Mouse (Mus musculus) liver, adult 2 months (tissue): ENCODE measurements around the gene Csf1. TPM values are rescaled to one million over a fixed set of nuclear protein-coding genes. Genes with fewer than 3 reads are reported as not detected.

Experiments
- DNase-seq: peaks from one replicate; pipeline ENCODE4 v3.0.0-alpha.2; 2011; ENCODE audit warnings: low read depth, low spot score; ENCODE audit errors: extremely low read depth
- H3K27ac ChIP-seq: fragments of 200-500 bp; replicated peaks from 2 replicates; pipeline ENCODE4 v1.5.1; 2012; ENCODE audit warnings: low read depth, mild to moderate bottlenecking, control low read depth, inconsistent platforms, low read length; ENCODE audit not compliant: insufficient read depth
- H3K27me3 ChIP-seq: fragments of 200-500 bp; 2 replicates; pipeline ENCODE4 v1.6.1; 2012; ENCODE audit warnings: mild to moderate bottlenecking, moderate library complexity, low read length, inconsistent platforms; ENCODE audit not compliant: control insufficient read depth, insufficient read depth
- H3K36me3 ChIP-seq: fragments of 200-500 bp; 2 replicates; pipeline ENCODE4 v1.6.1; 2012; ENCODE audit warnings: low read length, inconsistent platforms; ENCODE audit not compliant: control insufficient read depth, insufficient read depth
- H3K4me1 ChIP-seq: fragments of 200-500 bp; 2 replicates; pipeline ENCODE4 v1.6.1; 2011; ENCODE audit warnings: low read length; ENCODE audit not compliant: control insufficient read depth, insufficient read depth
- H3K4me3 ChIP-seq: fragments of 200-500 bp; 2 replicates; pipeline ENCODE4 v1.5.1; 2011; ENCODE audit warnings: low read depth, mild to moderate bottlenecking, control low read depth, low read length, moderate library complexity; ENCODE audit not compliant: insufficient read depth
- H3K79me2 ChIP-seq: fragments of 200-500 bp; 2 replicates; pipeline ENCODE4 v1.6.1; 2012; ENCODE audit warnings: inconsistent platforms, mild to moderate bottlenecking, low read length, moderate library complexity; ENCODE audit not compliant: control insufficient read depth, insufficient read depth
- H3K9ac ChIP-seq: fragments of 200-500 bp; 2 replicates; pipeline ENCODE4 v1.6.1; 2012; ENCODE audit warnings: low read depth, mild to moderate bottlenecking, control low read depth, inconsistent platforms, low read length
- CTCF ChIP-seq: fragments of 200-500 bp; IDR thresholded peaks from 2 replicates; pipeline ENCODE4 v1.5.1; 2011; ENCODE audit warnings: low read depth, low read length, control low read depth
- POLR2A ChIP-seq: fragments of 200-500 bp; IDR thresholded peaks from 2 replicates; pipeline ENCODE4 v1.6.1; 2011; ENCODE audit warnings: low read length, control low read depth; ENCODE audit not compliant: insufficient read depth; ENCODE audit errors: extremely low read depth
- WGBS: fragments of 180-500 bp; shearing (Covaris S2); methylation state at CpG from one replicate; pipeline ENCODE4 v1.1.7; 2018; 5-methylcytosine and 5-hydroxymethylcytosine counted together
- polyA plus RNA-seq: library from polyadenylated mRNA; depleted of rRNA; stranded (reverse); fragments of >200 nt; gene quantifications from 2 replicates; pipeline ENCODE4 v1.2.3, GENCODE M21; 2012
- total RNA-seq: library from RNA; depleted of rRNA; stranded (reverse); fragments of >200 nt; gene quantifications from 2 replicates; pipeline ENCODE4 v1.2.3, GENCODE M21; 2014

Gene Csf1
- total and polyA plus RNA-seq, 2 experiments: 3.3 to 6.6 TPM

DNA sequence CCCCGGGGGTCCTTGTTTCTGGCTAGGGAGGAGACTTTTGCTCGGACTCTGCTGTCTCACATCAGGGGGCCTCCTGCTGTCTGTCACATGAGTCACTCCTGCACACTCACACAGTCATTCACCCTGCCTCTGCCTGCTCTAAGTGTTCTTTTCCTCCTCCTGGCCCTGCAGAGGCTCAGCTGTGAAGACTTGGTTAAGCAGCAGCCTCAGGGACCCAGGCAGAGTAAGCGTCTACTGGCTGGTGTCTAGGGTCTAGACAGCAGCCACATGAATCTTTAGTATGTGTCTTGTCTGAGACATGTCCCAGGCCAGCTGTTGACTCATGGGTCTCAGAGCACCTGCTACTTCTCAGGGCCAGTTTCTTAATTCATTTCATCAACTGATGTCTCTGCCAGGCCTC lies 16.0 kb upstream of the Csf1 start:
- H3K4me3 ChIP-seq: no peak overlapping the region
- WGBS: 61% methylated on average over 3 of the region's 3 CpGs
- H3K79me2 ChIP-seq: no peaks in the 10 kb centered on the region
- H3K27me3 ChIP-seq: no peaks in the 10 kb centered on the region
- no peak for DNase-seq
- TF ChIP-seq CTCF (no peak), POLR2A (no peak)
- H3K36me3 ChIP-seq: no peaks in the 10 kb centered on the region
- H3K9ac ChIP-seq: no peak overlapping the region
- H3K4me1 ChIP-seq: no peaks in the 10 kb centered on the region
- H3K27ac ChIP-seq: no peak overlapping the region

DNA sequence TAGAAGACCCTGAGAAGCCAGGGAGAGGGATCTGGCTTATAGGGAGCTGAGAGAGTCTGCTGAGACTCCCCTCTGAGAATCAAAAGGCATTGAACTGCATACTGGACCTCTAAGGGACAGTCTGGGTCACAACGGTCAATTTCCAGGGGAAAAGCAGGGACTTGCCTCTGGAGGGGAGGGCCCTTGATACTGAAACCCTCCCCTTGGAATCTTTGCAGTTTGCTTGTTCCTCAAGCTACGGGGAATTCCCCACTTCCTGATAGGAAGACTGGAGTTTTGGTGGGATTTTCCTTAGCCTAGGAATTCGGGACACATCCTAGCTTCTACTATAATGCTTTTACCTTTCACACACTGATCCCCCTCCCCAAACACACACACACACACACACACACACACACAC lies 15.5 kb upstream of the Csf1 start:
- Histone ChIP-seq H3K27ac (no peak overlapping the region), H3K4me1 (no peaks in the 10 kb centered on the region), H3K4me3 (no peak overlapping the region), H3K9ac (no peak overlapping the region), H3K79me2 (no peaks in the 10 kb centered on the region), H3K36me3 (no peaks in the 10 kb centered on the region), H3K27me3 (no peaks in the 10 kb centered on the region)
- 45% methylated on average over 3 of the region's 3 CpGs for WGBS
- TF ChIP-seq POLR2A (no peak), CTCF (no peak)
- peak; percentile 31 for DNase-seq

DNA sequence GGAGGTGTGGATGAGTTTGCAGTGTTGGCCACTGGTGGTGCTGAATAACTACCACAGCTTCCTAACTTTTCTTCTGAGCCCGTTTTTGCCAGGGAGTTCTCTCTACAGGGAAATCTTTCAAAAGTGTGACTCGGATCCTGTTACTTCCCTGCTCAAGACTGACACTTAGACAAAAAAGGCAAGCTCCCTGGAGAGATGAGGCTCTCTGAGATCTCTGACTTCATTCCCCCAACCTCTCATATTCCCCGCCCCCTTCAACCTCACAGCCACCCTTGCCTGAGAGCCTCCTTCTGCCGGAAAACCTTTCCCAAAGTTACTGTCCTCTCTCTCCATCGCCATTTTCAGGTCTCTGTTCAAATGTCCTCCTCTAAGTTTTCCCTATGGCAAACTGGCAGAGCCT lies 14.8 kb upstream of the Csf1 start:
- Histone ChIP-seq H3K36me3 (no peaks in the 10 kb centered on the region), H3K27me3 (no peaks in the 10 kb centered on the region), H3K79me2 (no peaks in the 10 kb centered on the region), H3K4me1 (no peaks in the 10 kb centered on the region), H3K9ac (no peak overlapping the region), H3K27ac (no peak overlapping the region), H3K4me3 (no peak overlapping the region)
- TF ChIP-seq POLR2A (no peak), CTCF (no peak)
- 78% methylated on average over 5 of the region's 5 CpGs for WGBS
- DNase-seq: no peak

- no peak for DNase-seq
- TF ChIP-seq POLR2A: no peak
- no peak for TF ChIP-seq CTCF
- H3K9ac ChIP-seq: no peak overlapping the region
- H3K27me3 ChIP-seq: no peaks in the 10 kb centered on the region
- no peak overlapping the region for H3K4me3 ChIP-seq
- WGBS: 82% methylated on average over 5 of the region's 5 CpGs
- peaks cover 7% of the 10 kb centered on the region; the same call in 1 of the 2 replicates for H3K4me1 ChIP-seq
- H3K79me2 ChIP-seq: no peaks in the 10 kb centered on the region
- no peaks in the 10 kb centered on the region for H3K36me3 ChIP-seq
- no peak overlapping the region for H3K27ac ChIP-seq
Measured at GRCm38 (mm10) chr3:107772860-107773259, 12.6 kb upstream of the Csf1 start.

- Histone ChIP-seq H3K36me3 (no peaks in the 10 kb centered on the region), H3K4me3 (no peak overlapping the region), H3K79me2 (no peaks in the 10 kb centered on the region), H3K27me3 (no peaks in the 10 kb centered on the region), H3K9ac (no peak overlapping the region), H3K27ac (no peak overlapping the region), H3K4me1 (peaks cover 23% of the 10 kb centered on the region)
- TF ChIP-seq POLR2A: no peak
- TF ChIP-seq CTCF: no peak
- no peak for DNase-seq
- WGBS: 68% methylated on average over 2 of the region's 2 CpGs
Measured at GRCm38 (mm10) chr3:107769692-107770091, 9.4 kb upstream of the Csf1 start.

GRCm38 (mm10) chr3:107768104-107768989 lies 8.1 kb upstream of the Csf1 start:
- no peak overlapping the region for H3K27ac ChIP-seq
- no peak overlapping the region for H3K4me3 ChIP-seq
- H3K9ac ChIP-seq: no peak overlapping the region
- DNase-seq: no peak
- no peaks in the 10 kb centered on the region for H3K79me2 ChIP-seq
- no peaks in the 10 kb centered on the region for H3K36me3 ChIP-seq
- H3K27me3 ChIP-seq: no peaks in the 10 kb centered on the region
- TF ChIP-seq POLR2A: no peak
- no peak for TF ChIP-seq CTCF
- 48% methylated on average over 8 of the region's 8 CpGs for WGBS
- H3K4me1 ChIP-seq: peaks cover 23% of the 10 kb centered on the region
